Mouse (Mus musculus) lung, adult 2 months (tissue): ENCODE results near the gene Ttc27.

Experiments used
- CTCF ChIP-seq: fragments of 200-500 bp; IDR thresholded peaks from 2 replicates; pipeline ENCODE4 v1.5.1; 2011; ENCODE audit warnings: mild to moderate bottlenecking, low read length, control low read depth; ENCODE audit not compliant: insufficient read depth
- POLR2A ChIP-seq: fragments of 200-500 bp; IDR thresholded peaks from 2 replicates; pipeline ENCODE4 v1.6.1; 2011; ENCODE audit warnings: low read depth, mild to moderate bottlenecking, control low read depth, low read length, borderline replicate concordance; ENCODE audit errors: extremely low read depth

GRCm38 (mm10) chr17:74772364-74772763 lies 54.8 kb downstream of the Ttc27 start:
- TF ChIP-seq CTCF (no peak), POLR2A (no peak)
